Mouse (Mus musculus): ENCODE measurements around the gene Ppp6r2. TPM values are rescaled to one million over a fixed set of nuclear protein-coding genes. Genes with fewer than 3 reads are reported as not detected.
A peak's percentile ranks its signal among the peaks of the same experiment; 100 is the strongest.

Ppp6r2 gene
- polyA plus RNA-seq, 1 experiment from 2014 or later, result 26.8 TPM

- no peak for DNase-seq (ENCODE audit: low spot score)
- H3K27ac ChIP-seq (replicated peaks), result no peak overlapping the region
- no peaks in the 10 kb centered on the region for H3K4me1 ChIP-seq
- peaks cover 17% of the 10 kb centered on the region for H3K36me3 ChIP-seq (replicated peaks)
- no peaks in the 10 kb centered on the region for H3K9me3 ChIP-seq
- 75% methylated on average over 2 of the region's 2 CpGs for WGBS
- no peak overlapping the region for H3K4me3 ChIP-seq
- no peaks in the 10 kb centered on the region for H3K27me3 ChIP-seq (replicated peaks; ENCODE audit: low read depth, poor library complexity, severe bottlenecking)
These were observed 22.2 kb downstream of the Ppp6r2 start for GRCm38 (mm10) chr15:89233586-89233985.

- Histone ChIP-seq H3K4me1 (no peaks in the 10 kb centered on the region), H3K27ac (replicated peaks) (no peak overlapping the region), H3K9me3 (no peaks in the 10 kb centered on the region), H3K27me3 (replicated peaks; ENCODE audit: low read depth, poor library complexity, severe bottlenecking) (no peaks in the 10 kb centered on the region), H3K36me3 (replicated peaks) (peaks cover 17% of the 10 kb centered on the region), H3K4me3 (no peak overlapping the region)
- DNase-seq (ENCODE audit: low spot score), result no peak
- WGBS, result 90% methylated on average over 4 of the region's 4 CpGs
These were observed 22.7 kb downstream of the Ppp6r2 start for GRCm38 (mm10) chr15:89234052-89234451.

GRCm38 (mm10) chr15:89239751-89240392 is 28.5 kb downstream of the Ppp6r2 start:
- Histone ChIP-seq H3K27ac (replicated peaks) (no peak overlapping the region), H3K4me1 (no peaks in the 10 kb centered on the region), H3K4me3 (no peak overlapping the region), H3K36me3 (replicated peaks) (peaks cover 32% of the 10 kb centered on the region), H3K9me3 (no peaks in the 10 kb centered on the region), H3K27me3 (replicated peaks; ENCODE audit: low read depth, poor library complexity, severe bottlenecking) (no peaks in the 10 kb centered on the region)
- 61% methylated on average over 3 of the region's 3 CpGs for WGBS
- no peak for DNase-seq (ENCODE audit: low spot score)

- Histone ChIP-seq H3K36me3 (replicated peaks) (peaks cover 32% of the 10 kb centered on the region), H3K4me3 (no peak overlapping the region), H3K27me3 (replicated peaks; ENCODE audit: low read depth, poor library complexity, severe bottlenecking) (no peaks in the 10 kb centered on the region), H3K9me3 (no peaks in the 10 kb centered on the region), H3K4me1 (no peaks in the 10 kb centered on the region), H3K27ac (replicated peaks) (no peak overlapping the region)
- WGBS, result 75% methylated on average over 2 of the region's 2 CpGs
- DNase-seq (ENCODE audit: low spot score), result no peak
These were observed 29.7 kb downstream of the Ppp6r2 start for GRCm38 (mm10) chr15:89241025-89241424.

GRCm38 (mm10) chr15:89249063-89249462 is 37.7 kb downstream of the Ppp6r2 start:
- no peak overlapping the region for H3K27ac ChIP-seq (replicated peaks)
- no peaks in the 10 kb centered on the region for H3K27me3 ChIP-seq (replicated peaks; ENCODE audit: low read depth, poor library complexity, severe bottlenecking)
- no peaks in the 10 kb centered on the region for H3K4me1 ChIP-seq
- DNase-seq (ENCODE audit: low spot score), result no peak
- 87% methylated on average over 6 of the region's 6 CpGs for WGBS
- no peaks in the 10 kb centered on the region for H3K9me3 ChIP-seq
- H3K4me3 ChIP-seq, result no peak overlapping the region
- H3K36me3 ChIP-seq (replicated peaks), result peaks cover 26% of the 10 kb centered on the region

GRCm38 (mm10) chr15:89255330-89255729 is 44.0 kb downstream of the Ppp6r2 start:
- 60% methylated on average over 4 of the region's 4 CpGs for WGBS
- H3K36me3 ChIP-seq (replicated peaks), result peaks cover 53% of the 10 kb centered on the region
- peak overlapping the region; percentile 65 for H3K27ac ChIP-seq (replicated peaks)
- DNase-seq (ENCODE audit: low spot score), result peak; percentile 12
- H3K9me3 ChIP-seq, result no peaks in the 10 kb centered on the region
- no peaks in the 10 kb centered on the region for H3K27me3 ChIP-seq (replicated peaks; ENCODE audit: low read depth, poor library complexity, severe bottlenecking)
- H3K4me3 ChIP-seq, result no peak overlapping the region
- H3K4me1 ChIP-seq, result peaks cover 11% of the 10 kb centered on the region

- Histone ChIP-seq H3K27ac (replicated peaks) (no peak overlapping the region), H3K4me3 (no peak overlapping the region), H3K36me3 (replicated peaks) (peaks cover 62% of the 10 kb centered on the region), H3K9me3 (no peaks in the 10 kb centered on the region), H3K27me3 (replicated peaks; ENCODE audit: low read depth, poor library complexity, severe bottlenecking) (no peaks in the 10 kb centered on the region), H3K4me1 (peaks cover 11% of the 10 kb centered on the region)
- 92% methylated on average over 5 of the region's 5 CpGs for WGBS
- no peak for DNase-seq (ENCODE audit: low spot score)
These were observed 47.6 kb downstream of the Ppp6r2 start for GRCm38 (mm10) chr15:89258997-89259396.

GRCm38 (mm10) chr15:89264485-89264884 is 53.1 kb downstream of the Ppp6r2 start:
- Histone ChIP-seq H3K27ac (replicated peaks) (no peak overlapping the region), H3K4me1 (no peaks in the 10 kb centered on the region), H3K27me3 (replicated peaks; ENCODE audit: low read depth, poor library complexity, severe bottlenecking) (no peaks in the 10 kb centered on the region), H3K4me3 (no peak overlapping the region), H3K9me3 (no peaks in the 10 kb centered on the region), H3K36me3 (replicated peaks) (peaks cover 65% of the 10 kb centered on the region)
- WGBS, result 84% methylated on average over 5 of the region's 5 CpGs
- DNase-seq (ENCODE audit: low spot score), result no peak

- Histone ChIP-seq H3K27me3 (replicated peaks; ENCODE audit: low read depth, poor library complexity, severe bottlenecking) (no peaks in the 10 kb centered on the region), H3K36me3 (replicated peaks) (peaks cover 83% of the 10 kb centered on the region), H3K4me1 (no peaks in the 10 kb centered on the region), H3K27ac (replicated peaks) (no peak overlapping the region), H3K9me3 (no peaks in the 10 kb centered on the region), H3K4me3 (no peak overlapping the region)
- WGBS, result 77% methylated on average over 3 of the region's 3 CpGs
- DNase-seq (ENCODE audit: low spot score), result no peak
These were observed 64.1 kb downstream of the Ppp6r2 start for GRCm38 (mm10) chr15:89275497-89275896.

GRCm38 (mm10) chr15:89277366-89277765 is 66.0 kb downstream of the Ppp6r2 start:
- Histone ChIP-seq H3K4me3 (no peak overlapping the region), H3K36me3 (replicated peaks) (peaks cover 89% of the 10 kb centered on the region), H3K27ac (replicated peaks) (no peak overlapping the region), H3K9me3 (no peaks in the 10 kb centered on the region), H3K27me3 (replicated peaks; ENCODE audit: low read depth, poor library complexity, severe bottlenecking) (no peaks in the 10 kb centered on the region), H3K4me1 (no peaks in the 10 kb centered on the region)
- no peak for DNase-seq (ENCODE audit: low spot score)
- WGBS, result 93% methylated on average over 4 of the region's 4 CpGs

GRCm38 (mm10) chr15:89282546-89282945 is 71.2 kb downstream of the Ppp6r2 start:
- H3K4me3 ChIP-seq, result no peak overlapping the region
- no peak overlapping the region for H3K27ac ChIP-seq (replicated peaks)
- no peaks in the 10 kb centered on the region for H3K9me3 ChIP-seq
- no peak for DNase-seq (ENCODE audit: low spot score)
- peaks cover 98% of the 10 kb centered on the region for H3K36me3 ChIP-seq (replicated peaks)
- no peaks in the 10 kb centered on the region for H3K27me3 ChIP-seq (replicated peaks; ENCODE audit: low read depth, poor library complexity, severe bottlenecking)
- H3K4me1 ChIP-seq, result no peaks in the 10 kb centered on the region
- 81% methylated on average over 6 of the region's 6 CpGs for WGBS

GRCm38 (mm10) chr15:89284094-89284493 is 72.7 kb downstream of the Ppp6r2 start:
- no peak overlapping the region for H3K27ac ChIP-seq (replicated peaks)
- WGBS, result 89% methylated on average over 2 of the region's 2 CpGs
- H3K4me1 ChIP-seq, result no peaks in the 10 kb centered on the region
- no peak for DNase-seq (ENCODE audit: low spot score)
- H3K4me3 ChIP-seq, result no peak overlapping the region
- H3K27me3 ChIP-seq (replicated peaks; ENCODE audit: low read depth, poor library complexity, severe bottlenecking), result no peaks in the 10 kb centered on the region
- H3K9me3 ChIP-seq, result no peaks in the 10 kb centered on the region
- H3K36me3 ChIP-seq (replicated peaks), result peaks cover 98% of the 10 kb centered on the region

- DNase-seq (ENCODE audit: low spot score), result no peak
- peaks cover 98% of the 10 kb centered on the region for H3K36me3 ChIP-seq (replicated peaks)
- H3K4me1 ChIP-seq, result no peaks in the 10 kb centered on the region
- H3K27ac ChIP-seq (replicated peaks), result no peak overlapping the region
- no peak overlapping the region for H3K4me3 ChIP-seq
- H3K27me3 ChIP-seq (replicated peaks; ENCODE audit: low read depth, poor library complexity, severe bottlenecking), result no peaks in the 10 kb centered on the region
- no peaks in the 10 kb centered on the region for H3K9me3 ChIP-seq
These were observed 73.7 kb downstream of the Ppp6r2 start for GRCm38 (mm10) chr15:89285004-89285403.
